Mouse (Mus musculus): ENCODE data around the gene Atl1.

The Atl1 gene

DNA sequence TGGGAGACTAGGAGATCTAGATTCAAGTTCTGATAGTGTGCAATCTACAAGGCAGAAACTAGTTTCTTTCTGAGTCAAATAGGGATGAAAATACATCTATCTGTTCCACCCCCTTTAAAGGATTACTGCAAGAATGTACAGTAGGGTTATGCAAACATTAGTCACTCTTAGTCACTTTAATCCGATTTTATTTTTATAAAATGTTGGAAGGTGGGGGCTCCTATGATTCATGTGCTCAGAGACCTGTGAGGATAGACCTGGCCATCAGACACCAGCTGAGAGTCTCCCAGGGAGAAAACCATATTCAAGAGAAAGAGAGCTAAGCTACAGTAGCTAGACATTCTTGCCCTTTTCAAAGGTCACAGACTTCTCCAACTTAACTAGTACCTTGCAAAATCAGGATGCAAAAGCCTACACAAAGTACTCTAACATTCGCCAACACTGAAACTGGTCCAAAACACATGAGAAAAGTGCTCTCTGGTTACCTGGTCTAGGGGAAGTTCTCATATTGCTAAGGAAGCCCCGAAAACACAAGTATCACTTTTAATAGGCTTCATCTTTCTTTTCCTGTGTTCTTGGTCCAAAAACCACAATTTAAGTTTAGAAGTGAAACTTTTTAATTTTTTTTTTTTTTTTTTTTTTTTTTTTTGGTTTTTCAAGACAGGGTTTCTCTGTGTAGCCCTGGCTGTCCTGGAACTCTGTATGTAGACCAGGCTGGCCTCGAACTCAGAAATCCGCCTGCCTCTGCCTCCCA is 7.1 kb upstream of the Atl1 start:
- DNase-seq, result no peak

DNA sequence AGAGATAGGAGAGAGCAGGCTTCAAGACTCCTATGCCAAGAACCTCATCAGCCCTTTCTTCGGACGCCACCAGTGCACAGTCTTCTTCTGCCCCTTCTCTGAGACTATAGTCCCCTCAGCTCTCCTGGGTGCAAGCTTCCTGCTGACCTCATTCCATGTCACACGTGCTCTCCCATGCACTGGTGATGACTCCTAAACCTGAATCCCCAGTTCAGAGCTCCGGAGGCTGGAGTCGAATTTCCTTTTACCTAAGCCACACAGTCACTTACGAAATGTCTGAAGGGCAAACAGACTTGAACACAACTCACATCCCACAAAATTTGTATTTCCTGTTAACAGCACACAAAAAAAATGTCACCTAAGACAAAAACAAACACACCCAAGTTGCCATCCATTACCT is 4.6 kb upstream of the Atl1 start:
- no peak for DNase-seq

DNA sequence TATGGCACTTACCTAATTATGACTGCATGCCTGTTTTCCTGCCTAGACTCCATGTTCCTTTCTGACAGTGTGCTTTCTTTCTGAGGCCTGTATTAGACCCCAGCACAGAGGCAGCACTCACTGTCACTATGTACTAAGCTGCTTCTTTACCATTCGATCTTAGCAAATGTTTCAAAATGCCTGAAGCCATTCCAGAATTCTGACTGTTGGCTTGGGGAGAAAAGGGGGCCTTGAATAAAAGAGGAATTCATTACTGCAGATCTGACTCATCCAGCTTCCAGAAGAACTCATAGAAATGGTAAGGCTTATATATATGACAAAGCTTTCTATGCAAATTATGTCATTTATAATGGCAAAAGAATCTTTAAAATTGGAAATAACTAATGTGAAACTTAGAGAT is 4.1 kb upstream of the Atl1 start:
- no peak for DNase-seq

DNA sequence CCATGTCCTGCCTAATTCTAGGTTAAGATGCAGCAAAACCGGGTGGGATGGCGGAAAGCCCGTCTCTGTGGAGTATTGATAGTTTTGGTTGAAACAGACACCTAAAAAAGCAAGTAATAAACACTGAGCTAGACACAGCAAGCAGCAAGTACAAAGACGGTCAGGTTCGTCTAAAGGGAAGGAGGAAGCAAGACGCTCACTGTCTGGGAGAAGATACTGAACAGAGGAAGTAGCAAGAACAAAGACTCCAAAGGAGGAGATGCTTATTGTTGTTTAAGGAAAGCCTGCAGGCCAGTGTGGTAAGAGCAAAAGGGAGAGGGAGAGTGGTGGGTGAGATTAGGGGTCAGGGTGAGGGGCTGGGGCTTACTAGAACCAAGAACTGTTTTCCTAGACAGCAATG is 2.4 kb upstream of the Atl1 start:
- DNase-seq, result no peak

DNA sequence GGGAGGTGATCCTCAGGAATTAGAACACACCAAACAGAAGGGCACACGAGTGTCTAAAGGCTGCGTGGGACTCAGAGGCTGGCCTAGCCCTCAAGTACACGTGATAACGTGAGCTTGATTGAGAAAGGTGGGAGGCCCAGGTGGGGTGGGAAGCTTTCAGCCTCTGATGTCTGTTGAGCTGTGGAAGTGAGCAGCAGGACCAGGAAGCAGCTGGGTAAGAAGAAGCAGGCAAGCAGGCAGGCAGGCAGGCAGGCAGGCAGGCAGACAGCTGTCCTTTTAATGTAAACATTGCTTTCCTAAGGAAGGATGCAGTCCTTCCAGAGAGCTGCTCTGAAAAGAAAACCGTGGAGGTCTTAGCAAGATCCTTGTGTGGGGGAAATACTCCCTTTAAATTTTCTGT is 1.9 kb upstream of the Atl1 start:
- no peak for DNase-seq

DNA sequence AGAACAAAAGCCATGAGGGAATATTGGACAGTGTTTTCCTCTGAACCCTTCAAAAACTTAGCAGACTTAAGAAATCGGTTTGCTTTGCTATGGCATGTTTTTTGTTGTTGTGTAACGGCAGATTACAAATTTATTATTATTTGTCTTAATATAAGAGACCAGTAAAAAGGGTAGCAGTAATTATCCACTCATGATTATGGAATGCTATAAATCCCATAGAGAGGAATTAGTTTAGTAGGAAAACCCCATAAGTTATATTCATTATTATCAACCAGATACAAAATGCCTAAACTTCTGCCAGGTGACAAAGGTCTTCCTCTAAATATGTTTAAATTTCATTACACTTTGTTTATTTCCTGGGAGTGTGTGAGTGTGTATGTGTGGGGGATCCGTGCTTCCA is 693 bp upstream of the Atl1 start:
- DNase-seq, result no peak

DNA sequence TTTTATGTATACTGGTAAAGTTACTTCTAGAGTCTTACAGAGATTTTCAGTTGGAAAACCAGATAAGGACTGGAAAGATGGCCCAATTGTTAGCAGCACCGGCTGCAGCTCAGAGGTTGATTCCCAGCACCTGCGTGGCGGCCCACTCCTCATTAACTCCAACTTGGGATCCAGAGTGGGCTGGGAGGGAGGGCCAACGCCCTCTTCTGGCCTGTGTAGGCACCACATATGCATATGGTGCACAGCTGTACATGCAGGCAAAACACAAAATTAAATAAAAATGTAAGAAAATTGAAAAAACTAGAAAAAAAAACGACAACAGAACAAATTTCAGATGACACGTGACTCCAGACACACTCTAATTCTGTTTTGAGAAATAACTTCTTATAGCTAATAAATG is 1.5 kb downstream of the Atl1 start:
- no peak for DNase-seq

DNA sequence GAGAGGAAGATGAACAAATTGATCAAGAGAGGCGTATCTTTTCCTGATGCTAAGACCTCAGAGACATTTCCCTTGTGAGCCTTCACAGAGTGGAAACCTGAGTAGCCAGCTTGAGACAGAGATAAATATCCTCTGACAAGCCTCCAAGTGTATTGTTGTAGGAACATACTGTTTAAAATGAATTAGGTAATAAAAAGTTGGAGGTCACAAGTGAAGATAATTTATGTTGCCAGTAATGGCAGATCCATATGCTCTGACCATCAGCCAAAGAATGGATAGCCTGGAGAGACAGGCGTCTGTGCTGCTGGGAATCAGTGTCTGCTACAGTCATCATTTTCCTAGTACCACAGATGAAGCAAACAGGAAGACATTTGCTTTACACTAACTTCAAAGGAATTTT is 2.6 kb downstream of the Atl1 start:
- DNase-seq, result no peak

DNA sequence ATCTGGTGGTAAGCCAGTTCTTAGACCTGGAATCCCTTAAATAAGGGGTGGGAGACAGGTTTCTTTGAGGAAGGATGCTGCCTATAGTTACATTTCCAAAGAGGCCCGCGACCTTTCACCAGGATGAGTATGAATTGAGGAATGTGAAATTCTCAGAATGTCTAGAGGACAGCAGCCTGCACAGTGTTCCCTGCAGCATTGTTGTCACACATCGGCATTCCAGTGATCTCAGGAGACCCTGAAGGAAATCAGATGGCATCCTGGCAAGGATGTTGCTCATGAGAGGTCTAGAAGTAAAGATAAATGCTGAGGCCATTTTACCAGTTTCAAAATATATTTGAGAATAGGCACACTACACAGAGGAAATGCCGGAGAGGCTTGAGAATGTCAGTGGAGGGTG is 5.7 kb downstream of the Atl1 start:
- DNase-seq, result no peak

DNA sequence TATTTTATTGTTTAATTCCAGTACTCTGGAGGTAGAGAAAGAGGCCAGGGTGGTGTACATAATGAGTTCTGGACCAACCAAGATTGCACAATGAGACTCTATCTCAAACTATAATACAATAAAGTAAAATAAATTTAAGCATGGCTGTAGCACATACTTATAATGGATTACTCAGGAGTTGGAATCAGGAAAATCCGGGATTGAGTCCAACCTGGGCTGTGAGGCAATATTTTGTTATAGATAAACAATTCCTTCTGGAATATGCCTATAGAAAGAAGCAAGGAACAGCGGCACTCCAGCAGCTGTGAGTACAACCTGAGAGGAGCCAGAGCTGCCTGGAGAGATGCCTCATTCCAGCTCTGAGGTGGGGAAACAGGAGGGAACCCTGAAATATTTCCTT is 12.6 kb downstream of the Atl1 start:
- DNase-seq, result no peak

DNA sequence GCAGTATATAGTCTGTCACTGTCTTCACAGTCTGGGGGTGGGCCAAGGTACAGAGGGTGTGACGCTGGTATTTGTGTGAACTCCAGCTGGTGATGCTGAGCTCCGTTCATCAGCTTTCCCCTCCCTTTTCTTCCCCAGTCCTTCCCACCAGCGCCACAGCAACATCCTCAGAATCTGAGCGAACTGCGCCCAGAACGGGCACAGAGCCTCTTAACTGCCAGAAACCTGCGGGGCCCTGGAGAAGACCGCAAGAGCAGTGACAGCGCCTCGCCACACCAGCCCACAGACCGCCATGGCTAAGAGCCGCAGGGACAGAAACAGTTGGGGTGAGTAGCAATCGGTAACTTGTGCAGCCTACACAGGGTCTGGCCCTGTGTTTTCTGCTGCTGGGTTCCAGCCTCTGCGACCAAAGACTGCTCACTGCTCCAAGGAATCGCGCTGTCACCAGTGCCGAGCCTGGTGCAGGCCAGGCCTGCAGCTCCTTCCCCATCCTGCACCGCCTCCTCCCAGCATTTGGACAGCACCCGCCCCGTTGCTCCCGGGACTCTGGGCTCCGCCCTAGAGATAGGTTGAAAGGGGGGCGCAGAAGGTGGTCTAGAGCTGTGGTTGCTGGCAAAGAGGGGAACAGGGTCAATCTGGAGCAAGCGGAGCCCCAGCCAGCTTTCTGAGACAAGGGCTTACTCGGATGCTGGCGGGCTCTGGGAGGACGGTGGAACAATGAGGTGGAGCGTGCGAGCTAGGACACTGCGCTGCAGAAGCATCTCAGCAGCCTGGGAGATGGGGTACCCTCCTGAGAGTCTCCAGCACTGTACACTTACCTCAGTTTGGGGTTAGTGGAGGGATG is 15.5 kb downstream of the Atl1 start:
- DNase-seq, result no peak

DNA sequence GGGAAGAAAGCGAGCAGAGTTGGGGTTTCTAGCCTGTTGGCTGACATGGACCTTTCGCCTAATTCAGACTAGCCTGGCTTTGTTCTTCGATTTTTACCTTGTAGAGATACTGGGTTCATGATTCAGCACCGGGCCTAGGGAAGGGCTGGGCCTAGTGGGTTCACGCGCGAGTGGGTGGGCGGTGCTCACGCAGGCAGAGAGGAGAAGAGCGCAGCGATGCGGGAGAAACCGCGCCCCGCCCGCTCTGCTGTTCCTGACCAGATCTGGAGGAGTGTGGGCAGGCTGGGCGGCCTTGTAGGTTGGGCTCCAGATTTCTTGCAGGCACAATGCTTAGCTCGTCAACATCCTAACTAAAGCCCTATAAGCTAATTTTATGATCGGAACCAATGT is 16.1 kb downstream of the Atl1 start:
- DNase-seq, result no peak

DNA sequence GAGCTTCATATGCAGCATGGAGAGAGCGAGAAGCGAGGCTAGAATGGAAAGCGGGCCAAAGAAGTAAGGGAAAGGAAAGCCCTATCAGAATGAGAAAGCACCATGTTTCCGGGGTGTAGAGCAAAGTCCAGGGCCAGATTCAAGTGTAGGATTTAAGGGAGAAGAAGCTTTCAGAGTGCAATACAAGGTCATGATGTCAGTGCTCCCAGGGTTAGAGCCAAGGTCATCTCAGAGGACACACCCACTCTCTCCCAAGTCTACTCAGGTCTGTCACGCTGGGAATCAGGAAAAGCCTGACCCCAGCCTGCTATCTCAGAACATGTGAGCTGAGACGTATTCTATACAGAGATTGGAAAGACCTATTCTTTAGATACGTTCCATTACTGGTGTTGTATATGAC is 19.5 kb downstream of the Atl1 start:
- DNase-seq, result no peak

DNA sequence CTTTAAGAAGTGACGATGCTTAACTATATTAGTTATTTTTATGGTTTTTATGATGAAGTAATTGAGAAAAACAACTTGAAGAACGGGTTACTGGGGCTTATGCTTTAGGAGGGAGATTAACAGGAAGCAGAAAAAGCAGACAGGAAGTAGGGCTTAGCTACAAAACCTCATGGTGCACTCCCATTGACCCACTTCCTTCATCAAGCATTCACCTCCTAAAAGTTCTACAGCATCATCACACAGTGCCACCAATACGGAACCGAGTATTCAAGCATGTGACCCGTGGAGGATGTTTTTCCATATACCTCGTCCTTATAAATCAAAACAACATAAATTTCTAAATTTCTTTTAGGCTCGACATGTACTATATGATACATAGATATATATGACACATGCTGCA is 20.3 kb downstream of the Atl1 start:
- no peak for DNase-seq

DNA sequence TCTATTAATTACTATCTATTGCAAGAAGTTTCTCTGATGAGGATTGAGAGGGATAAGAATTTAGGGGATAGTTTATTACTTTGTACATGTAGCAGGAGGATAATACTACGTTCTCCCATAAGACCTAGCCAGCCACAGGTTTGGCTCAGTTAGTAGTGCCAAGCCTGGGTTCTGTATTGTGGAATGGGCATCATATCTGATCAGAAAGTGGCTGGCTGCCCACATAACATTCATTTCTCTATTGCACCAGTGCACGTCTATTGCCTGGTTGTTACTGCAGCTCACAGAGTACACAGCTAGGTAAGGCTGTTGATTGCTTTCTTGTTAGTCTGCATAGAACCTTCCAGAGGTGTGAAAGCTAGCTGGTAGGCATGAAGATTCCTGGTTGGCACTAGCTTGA is 25.5 kb downstream of the Atl1 start:
- no peak for DNase-seq

DNA sequence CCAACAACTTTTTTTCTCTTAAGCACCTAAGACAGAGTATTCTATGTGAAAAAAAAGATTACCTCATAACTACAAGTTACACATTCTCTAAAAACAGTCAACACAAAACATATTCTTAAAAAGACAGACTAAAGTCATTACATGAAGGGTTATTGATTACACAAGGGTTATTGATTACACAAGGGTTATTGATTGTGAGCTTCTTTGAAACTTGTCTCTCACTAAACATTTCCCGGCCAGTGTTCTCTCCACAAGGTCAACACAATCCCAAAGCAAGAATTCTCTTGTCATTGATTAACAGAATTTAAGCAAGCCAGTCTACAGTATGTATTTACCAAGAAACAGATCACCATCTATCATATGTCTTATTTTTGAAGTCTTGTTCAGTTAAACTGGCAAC is 29.7 kb downstream of the Atl1 start:
- no peak for DNase-seq

DNA sequence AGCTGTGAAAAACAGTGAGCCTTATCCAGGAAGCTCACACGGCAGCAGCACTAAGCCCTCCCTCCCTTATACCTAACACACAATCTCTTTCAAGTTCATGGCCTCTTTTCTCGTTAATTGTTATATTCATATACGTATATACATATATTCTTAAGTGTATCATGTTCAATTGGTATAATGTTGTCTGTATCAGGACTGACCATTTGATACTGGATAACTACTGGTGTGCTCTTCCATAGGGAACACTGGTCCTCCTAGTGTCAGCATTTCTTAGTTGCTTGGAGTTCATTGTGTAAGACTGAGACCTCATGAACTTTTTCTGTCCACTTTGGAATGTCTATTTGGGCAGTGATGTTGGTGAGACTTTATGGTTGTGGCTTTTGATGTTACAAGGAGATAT is 30.7 kb downstream of the Atl1 start:
- no peak for DNase-seq

DNA sequence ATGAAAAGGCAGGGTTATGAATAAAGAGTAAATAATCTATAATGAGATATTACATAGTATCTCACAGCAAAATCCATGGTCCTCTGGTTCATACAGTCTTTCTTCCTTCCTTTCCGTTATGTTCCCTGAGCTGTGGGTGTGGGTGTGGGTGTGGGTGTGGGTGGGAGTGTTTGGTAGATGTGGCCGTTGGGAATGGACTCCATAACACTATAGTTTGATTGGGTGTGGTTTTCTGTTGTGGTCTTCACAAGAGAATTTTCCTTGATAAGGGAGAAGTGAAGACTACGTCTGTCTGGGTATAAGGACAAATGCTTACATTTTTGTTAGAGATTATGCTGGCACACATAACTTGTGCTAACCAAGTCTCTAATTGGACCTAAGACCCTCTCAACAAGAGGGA is 31.2 kb downstream of the Atl1 start:
- no peak for DNase-seq

DNA sequence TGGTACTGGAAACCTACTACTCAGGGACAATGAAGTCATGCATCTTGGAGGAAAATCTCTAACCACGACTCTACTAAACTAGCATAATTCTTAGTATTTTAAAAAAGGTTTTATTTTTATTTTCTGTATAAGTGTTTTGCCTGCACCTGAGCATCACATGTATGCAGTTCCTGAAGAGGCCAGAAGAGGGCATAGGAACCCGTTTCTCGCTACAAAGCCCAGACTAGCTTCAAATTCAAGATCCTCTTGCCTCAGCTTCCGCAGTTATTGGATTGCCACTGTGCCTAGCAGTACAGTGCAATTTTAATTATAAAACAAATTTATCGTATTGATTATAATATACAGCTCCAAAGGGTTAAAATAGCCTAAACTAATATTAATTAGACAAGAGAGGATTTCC is 31.6 kb downstream of the Atl1 start:
- peak; percentile 40 for DNase-seq

DNA sequence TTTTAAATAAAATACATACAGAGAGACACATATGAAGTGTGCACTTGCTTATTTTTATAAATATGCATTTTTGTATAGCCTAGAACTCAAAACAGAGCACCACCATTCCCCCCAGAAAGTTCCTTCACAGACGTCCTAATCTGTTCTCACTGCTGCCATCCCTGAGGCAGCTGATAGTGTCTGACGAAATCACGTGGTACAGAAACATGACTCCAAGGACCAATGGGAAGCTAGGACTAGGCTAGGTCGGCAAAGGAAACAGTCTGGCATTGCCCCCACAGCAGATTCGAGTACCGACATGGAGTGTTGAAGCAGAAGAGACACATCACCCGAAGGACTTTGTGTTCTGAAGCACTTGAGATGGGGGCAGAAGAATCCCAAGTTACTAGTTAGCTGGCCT is 34.3 kb downstream of the Atl1 start:
- DNase-seq, result no peak

DNA sequence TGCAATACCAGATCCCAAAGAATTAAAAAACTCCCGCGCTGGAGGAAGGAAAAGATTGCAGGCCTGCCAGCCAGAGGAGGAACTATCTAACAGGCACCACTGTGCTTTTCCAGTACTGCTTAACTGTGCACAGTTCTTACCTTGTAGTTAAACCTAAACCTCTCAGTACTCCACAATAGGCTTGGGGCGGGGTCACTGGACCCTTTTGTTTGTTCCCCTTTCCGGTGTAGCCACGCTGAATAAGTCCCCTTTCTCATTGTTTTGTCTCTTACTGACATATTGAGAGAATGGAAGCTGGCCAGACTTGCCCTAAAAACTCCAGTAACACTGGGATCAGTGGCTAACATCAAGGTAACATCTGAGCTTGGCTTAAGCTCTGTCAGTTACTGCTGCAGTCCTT is 45.3 kb downstream of the Atl1 start:
- DNase-seq, result no peak

DNA sequence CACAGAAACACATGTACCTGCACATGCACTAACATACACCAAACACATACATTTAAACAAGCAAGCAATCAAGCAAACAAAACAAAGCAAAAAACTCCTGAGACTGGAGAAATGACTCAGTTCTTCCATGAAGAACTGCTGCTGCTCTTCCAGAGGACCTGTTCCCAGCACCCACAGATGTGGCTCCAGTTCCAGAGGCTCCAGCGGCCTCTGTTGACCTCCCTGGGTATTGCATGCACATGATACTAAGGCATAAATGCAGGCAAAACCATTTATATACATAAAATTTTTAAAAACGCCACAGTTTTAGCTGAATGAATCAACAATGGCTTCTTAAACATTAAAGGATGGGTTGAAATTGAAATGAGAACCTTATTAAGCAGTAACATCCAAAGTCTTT is 46.9 kb downstream of the Atl1 start:
- no peak for DNase-seq

DNA sequence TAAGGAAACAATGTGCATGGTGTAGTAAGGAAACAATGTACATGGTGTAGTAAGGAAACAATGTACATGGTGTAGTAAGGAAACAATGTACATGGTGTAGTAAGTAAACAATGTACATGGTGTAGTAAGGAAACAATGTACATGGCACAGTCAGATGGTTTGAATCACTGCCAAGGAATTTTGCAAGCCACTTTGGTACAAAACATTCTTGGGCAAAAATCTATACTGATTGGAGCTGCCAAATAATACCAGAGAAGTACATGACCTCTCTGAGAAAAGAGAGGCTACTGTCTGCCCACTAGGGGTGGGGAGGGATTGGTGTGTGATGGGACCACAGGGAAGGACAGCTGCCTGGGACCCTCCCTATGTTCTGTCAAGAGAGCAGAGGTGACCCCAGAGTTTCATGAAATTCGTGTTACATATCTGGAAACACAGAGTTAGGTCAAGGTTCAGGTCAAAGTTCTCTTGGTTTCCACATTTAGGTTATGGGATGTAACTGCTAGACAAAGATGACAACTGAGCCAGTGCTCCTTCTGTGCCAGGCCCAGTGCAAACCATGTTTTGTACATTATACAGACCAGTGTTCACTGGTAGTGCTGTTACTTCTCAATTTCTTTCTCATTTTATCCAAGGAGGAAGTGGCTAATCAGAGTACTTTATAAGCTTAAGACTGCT is 49.4 kb downstream of the Atl1 start:
- no peak for DNase-seq

DNA sequence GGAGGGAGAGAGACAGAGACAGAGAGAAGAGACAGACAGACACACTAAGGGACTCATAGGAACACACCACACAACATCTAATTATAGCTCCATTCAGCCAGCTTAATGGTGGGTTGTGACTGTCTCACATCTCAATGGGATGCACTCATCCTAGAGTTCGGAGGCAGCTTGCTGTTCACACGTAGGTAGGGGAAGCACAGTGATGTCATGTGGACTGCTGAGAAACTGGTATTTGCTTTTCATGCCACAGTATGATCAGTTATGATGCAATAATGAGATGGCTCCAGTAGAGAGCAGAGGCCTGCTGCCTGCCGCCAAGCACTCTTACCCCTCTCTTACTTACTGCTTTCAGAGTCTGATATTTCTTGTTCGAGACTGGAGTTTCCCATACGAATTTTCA is 53.4 kb downstream of the Atl1 start:
- no peak for DNase-seq

Measured in kidney, postnatal 14 days (tissue).